Mouse (Mus musculus): Measurements from ENCODE around the gene Gpr162. TPM values are rescaled to one million over a fixed set of nuclear protein-coding genes. Genes with fewer than 3 reads are reported as not detected.
"Not testable (repeated sequence)": the region's sequence is repeated elsewhere in the genome, so short reads cannot be mapped to it uniquely, and the experiment has no call there.

Gpr162 gene
- total RNA-seq, 4 experiments from 2014 or later: 0.31 to 1.6 (median 0.74) TPM

- no peak for DNase-seq (ENCODE audit: low spot score)
These were observed 50.3 kb downstream of the Gpr162 start for GRCm38 (mm10) chr6:124813496-124813895.

- no peak for DNase-seq (ENCODE audit: low spot score)
These were observed 50.9 kb downstream of the Gpr162 start for GRCm38 (mm10) chr6:124812848-124813247.

GRCm38 (mm10) chr6:124811701-124812560, 51.9 kb downstream of the Gpr162 start:
- no peak for DNase-seq (ENCODE audit: low spot score)

- no peak for DNase-seq (ENCODE audit: low spot score)
These were observed 52.4 kb downstream of the Gpr162 start for GRCm38 (mm10) chr6:124811403-124811665.

GRCm38 (mm10) chr6:124810566-124811402, 53.0 kb downstream of the Gpr162 start:
- DNase-seq (ENCODE audit: low spot score): not testable (repeated sequence)

- DNase-seq (ENCODE audit: low spot score): no peak
These were observed 53.8 kb downstream of the Gpr162 start for GRCm38 (mm10) chr6:124809775-124810538.

- DNase-seq (ENCODE audit: low spot score): peak; percentile 79
These were observed 54.6 kb downstream of the Gpr162 start for GRCm38 (mm10) chr6:124809052-124809774.

Other genes with a start within 250 kb of the Gpr162 start
- gene C1s2, start 227.9 kb downstream of the Gpr162 start, total RNA-seq (2022): under 1 TPM; 0.28 to 0.65 (median 0.48) TPM
- 10 to 100 TPM; 38.8 to 39.9 (median 39.1) TPM for gene Lpcat3, start 201.0 kb downstream of the Gpr162 start, total RNA-seq (2022)
- gene Emg1, start 151.8 kb downstream of the Gpr162 start, total RNA-seq (2022): 10 to 100 TPM; 64.4 to 81.5 (median 73.0) TPM
- 100 to 1,000 TPM; 251 to 296 (median 279) TPM for gene Phb2, start 151.6 kb downstream of the Gpr162 start, total RNA-seq (2022)
- 1 to 10 TPM; 2.0 to 5.7 (median 3.1) TPM for gene Ptpn6, start 125.3 kb downstream of the Gpr162 start, total RNA-seq (2022)
- 100 to 1,000 TPM; 286 to 318 (median 310) TPM for gene Grcc10, start 122.6 kb downstream of the Gpr162 start, total RNA-seq (2022)
- gene Gm45234, start 108.0 kb downstream of the Gpr162 start, total RNA-seq (2022): under 1 TPM in 1 of 4 experiments, not detected in 3; 0.41 TPM
- 10 to 100 TPM; 40.9 to 48.2 (median 45.2) TPM for gene Atn1, start 107.5 kb downstream of the Gpr162 start, total RNA-seq (2022)
- 1 to 10 TPM; 3.2 to 6.1 (median 4.8) TPM for gene Eno2, start 94.3 kb downstream of the Gpr162 start, total RNA-seq (2022)
- gene Lrrc23, start 84.3 kb downstream of the Gpr162 start, total RNA-seq (2022): 1 to 10 TPM in 1 of 4 experiments, under 1 TPM in 2, not detected in 1; 0.37 to 1.2 (median 0.41) TPM
- gene Spsb2, start 55.3 kb downstream of the Gpr162 start, total RNA-seq (2022): 1 to 10 TPM; 2.0 to 5.8 (median 3.2) TPM
- 1,000 to 10,000 TPM in 1 of 4 experiments, 100 to 1,000 TPM in 3; 893 to 1,022 (median 969) TPM for gene Tpi1, start 49.7 kb downstream of the Gpr162 start, total RNA-seq (2022)
- 10 to 100 TPM; 72.5 to 79.7 (median 75.8) TPM for gene Usp5, start 34.5 kb downstream of the Gpr162 start, total RNA-seq (2022)
- gene Cdca3, start 34.4 kb downstream of the Gpr162 start, total RNA-seq (2022): 1 to 10 TPM in 1 of 4 experiments, under 1 TPM in 3; 0.14 to 1.4 (median 0.40) TPM
- 10 to 100 TPM; 11.6 to 18.4 (median 16.7) TPM for gene Gnb3, start 23.7 kb downstream of the Gpr162 start, total RNA-seq (2022)
- 1 to 10 TPM; 8.0 to 9.7 (median 9.4) TPM for gene P3h3, start 6.2 kb downstream of the Gpr162 start, total RNA-seq (2022)
- under 1 TPM; 0.19 to 0.54 (median 0.25) TPM for gene Cd4, start 24.2 kb upstream of the Gpr162 start, total RNA-seq (2022)
- under 1 TPM in 2 of 4 experiments, not detected in 2; 0.24 to 0.75 TPM for gene Lag3, start 47.7 kb upstream of the Gpr162 start, total RNA-seq (2022)
- 100 to 1,000 TPM; 116 to 160 (median 152) TPM for gene Ptms, start 56.1 kb upstream of the Gpr162 start, total RNA-seq (2022)
- gene Mlf2, start 67.4 kb upstream of the Gpr162 start, total RNA-seq (2022): 100 to 1,000 TPM; 177 to 202 (median 195) TPM
- 100 to 1,000 TPM in 2 of 4 experiments, 10 to 100 TPM in 2; 98.1 to 109 (median 103) TPM for gene Cops7a, start 101.6 kb upstream of the Gpr162 start, total RNA-seq (2022)
- gene Pianp, start 132.7 kb upstream of the Gpr162 start, total RNA-seq (2022): 1 to 10 TPM in 1 of 4 experiments, under 1 TPM in 3; 0.31 to 2.7 (median 0.41) TPM
- 10 to 100 TPM; 21.0 to 24.4 (median 23.6) TPM for gene Zfp384, start 145.2 kb upstream of the Gpr162 start, total RNA-seq (2022)
- 10 to 100 TPM; 24.7 to 27.7 (median 25.1) TPM for gene Ing4, start 175.8 kb upstream of the Gpr162 start, total RNA-seq (2022)
- 1 to 10 TPM; 1.5 to 2.6 (median 2.2) TPM for gene Acrbp, start 185.7 kb upstream of the Gpr162 start, total RNA-seq (2022)
- 1 to 10 TPM in 1 of 4 experiments, not detected in 3; 1.6 TPM for gene Lpar5, start 203.9 kb upstream of the Gpr162 start, total RNA-seq (2022)
- gene Chd4, start 232.0 kb upstream of the Gpr162 start, total RNA-seq (2022): 100 to 1,000 TPM; 100 to 126 (median 113) TPM